Mouse (Mus musculus) heart, embryonic 11.5 days (tissue): Measurements from ENCODE around the gene Rnaseh1. TPM values are rescaled to one million over a fixed set of nuclear protein-coding genes. Genes with fewer than 3 reads are reported as not detected.

Experiments
- ATAC-seq: fragments of 200-750 bp; cut with Nextera tagmentation; replicated peaks from 2 replicates; pipeline ENCODE4 v1.8.0; 2017; ENCODE audit warnings: moderate library complexity; ENCODE audit not compliant: insufficient number of reproducible peaks, low FRiP score, low TSS enrichment
- H3K27ac ChIP-seq: fragments of 300-500 bp; sonication (generic); 2 replicates; pipeline ENCODE4 v1.5.1; 2014; ENCODE audit warnings: mild to moderate bottlenecking, low read depth, low read length
- H3K27me3 ChIP-seq: fragments of 300-500 bp; sonication (generic); 2 replicates; pipeline ENCODE4 v1.6.1; 2014; ENCODE audit warnings: mild to moderate bottlenecking, low read length, mixed read lengths; ENCODE audit not compliant: control insufficient read depth, insufficient read depth
- H3K36me3 ChIP-seq: fragments of 300-500 bp; sonication (generic); 2 replicates; pipeline ENCODE4 v1.6.1; 2014; ENCODE audit warnings: mild to moderate bottlenecking, low read length, moderate library complexity, mixed read lengths; ENCODE audit not compliant: control insufficient read depth, insufficient read depth
- H3K4me1 ChIP-seq: fragments of 300-500 bp; sonication (generic); 2 replicates; pipeline ENCODE4 v1.6.1; 2014; ENCODE audit warnings: low read length; ENCODE audit not compliant: control insufficient read depth, insufficient read depth
- H3K4me2 ChIP-seq: fragments of 300-500 bp; sonication (generic); 2 replicates; pipeline ENCODE4 v1.6.1; 2014; ENCODE audit warnings: mild to moderate bottlenecking, moderate library complexity
- H3K4me3 ChIP-seq: fragments of 300-500 bp; sonication (generic); 2 replicates; pipeline ENCODE4 v1.5.1; 2014; ENCODE audit warnings: low read depth, low read length
- H3K9ac ChIP-seq: fragments of 300-500 bp; sonication (generic); 2 replicates; pipeline ENCODE4 v1.6.1; 2014; ENCODE audit warnings: mild to moderate bottlenecking, low read depth, low read length, moderate library complexity
- H3K9me3 ChIP-seq: fragments of 300-500 bp; sonication (generic); replicated peaks from 2 replicates; pipeline ENCODE4 v1.6.1; 2016; ENCODE audit warnings: low read length; ENCODE audit not compliant: control insufficient read depth
- WGBS: fragments of 180-500 bp; shearing (Covaris S2); extraction: QIAGEN DNeasy Blood & Tissue Kit; methylation state at CpG from one replicate; pipeline ENCODE4 v1.1.7; 2014; ENCODE audit not compliant: insufficient replicate concordance; 5-methylcytosine and 5-hydroxymethylcytosine counted together
- microRNA-seq: library from miRNA; unstranded; fragments of <30 nt; microRNA quantifications from one replicate; pipeline ENCODE4, GENCODE M21; 2016; ENCODE audit warnings: borderline number of aligned reads
- polyA plus RNA-seq: library from polyadenylated mRNA; unstranded; fragments of >200 nt; fragmentation: Nextera tagmentation; extraction: Ambion mirVana; gene quantifications from 2 replicates; pipeline ENCODE4 v1.2.1, GENCODE M21; 2014

Rnaseh1 gene
- polyA plus RNA-seq, 1 experiment from 2014 or later, result 20.2 TPM

DNA sequence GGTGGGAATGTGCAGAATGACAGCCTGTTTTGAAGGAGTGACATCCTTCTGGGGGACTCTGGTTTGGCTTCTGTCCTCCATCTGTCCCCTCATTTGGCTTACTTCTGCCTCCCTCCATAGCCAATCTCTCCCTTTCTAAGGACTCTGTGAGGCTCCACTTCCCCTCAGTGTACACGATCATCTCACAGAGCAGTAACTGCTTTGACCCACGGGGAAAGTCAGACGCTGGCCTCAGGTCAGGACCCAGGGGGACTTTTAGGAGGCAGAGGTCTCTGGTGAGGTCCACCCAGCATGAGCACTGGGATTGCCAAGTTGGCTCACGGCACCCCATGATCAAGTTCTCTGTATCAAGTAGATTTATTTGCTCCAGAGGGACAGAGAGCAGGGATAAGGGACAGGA, 58.8 kb downstream of the Rnaseh1 start:
- WGBS, result 78% methylated on average over 4 of the region's 4 CpGs
- Histone ChIP-seq H3K4me1 (no peaks in the 10 kb centered on the region), H3K27ac (no peak overlapping the region), H3K9me3 (no peaks in the 10 kb centered on the region), H3K4me2 (no peak overlapping the region), H3K4me3 (no peak overlapping the region), H3K27me3 (no peaks in the 10 kb centered on the region), H3K9ac (no peak overlapping the region), H3K36me3 (peaks cover 5% of the 10 kb centered on the region; the same call in 1 of the 2 replicates)
- ATAC-seq, result no peak

Small RNAs within 50 kb of the gene (microRNA-seq; reads per million reads assigned to microRNA genes)
- not detected for gene Mir6937

Other genes with a start within 250 kb of the Rnaseh1 start
- gene Dcdc2c, start 97.2 kb upstream of the Rnaseh1 start, polyA plus RNA-seq, result 0.20 and 0.21 TPM in 2 replicates
- gene Allc, start 67.1 kb upstream of the Rnaseh1 start, polyA plus RNA-seq, result not detected in 2 replicates
- gene Colec11, start 26.2 kb upstream of the Rnaseh1 start, polyA plus RNA-seq, result 8.4 and 9.2 TPM in 2 replicates
- gene Rps7, start 13.6 kb upstream of the Rnaseh1 start, polyA plus RNA-seq, result 591 and 599 TPM in 2 replicates
- gene Adi1, start 25.6 kb downstream of the Rnaseh1 start, polyA plus RNA-seq, result 44.7 and 46.2 TPM in 2 replicates
- gene Trappc12, start 100.9 kb downstream of the Rnaseh1 start, polyA plus RNA-seq, result 32.9 and 33.3 TPM in 2 replicates
- 26.0 and 27.5 TPM in 2 replicates for gene Eipr1, start 102.2 kb downstream of the Rnaseh1 start, polyA plus RNA-seq